Mouse (Mus musculus): Measurements from ENCODE around the gene Pcyt2. TPM values are rescaled to one million over a fixed set of nuclear protein-coding genes. Genes with fewer than 3 reads are reported as not detected.
A peak's percentile ranks its signal among the peaks of the same experiment; 100 is the strongest.
"Not testable (repeated sequence)": the region's sequence is repeated elsewhere in the genome, so short reads cannot be mapped to it uniquely, and the experiment has no call there.

The Pcyt2 gene
- polyA plus RNA-seq, 3 experiments from 2014 or later = 66.1 to 124 (median 113) TPM

- ATAC-seq = no peak
Measured at GRCm38 (mm10) chr11:120615167-120615566, 2.6 kb downstream of the Pcyt2 start.

GRCm38 (mm10) chr11:120613976-120614375 is 3.8 kb downstream of the Pcyt2 start:
- no peak for ATAC-seq

GRCm38 (mm10) chr11:120613481-120613972 is 4.2 kb downstream of the Pcyt2 start:
- no peak for ATAC-seq

GRCm38 (mm10) chr11:120612763-120613162 is 5.0 kb downstream of the Pcyt2 start:
- peak; percentile 57 for ATAC-seq

- no peak for ATAC-seq
Measured at GRCm38 (mm10) chr11:120610477-120611046, 7.2 kb downstream of the Pcyt2 start.

- no peak for ATAC-seq
Measured at GRCm38 (mm10) chr11:120609250-120609649, 8.5 kb downstream of the Pcyt2 start.

GRCm38 (mm10) chr11:120608241-120609034 is 9.3 kb downstream of the Pcyt2 start, which contains the start of gene Npb:
Npb (plus strand) TSS chr11:120608477.
- no peak for ATAC-seq

GRCm38 (mm10) chr11:120606764-120607163 is 11.0 kb downstream of the Pcyt2 start:
- ATAC-seq = no peak

- ATAC-seq = no peak
Measured at GRCm38 (mm10) chr11:120605667-120606066, 12.1 kb downstream of the Pcyt2 start.

GRCm38 (mm10) chr11:120603545-120603944 is 14.2 kb downstream of the Pcyt2 start:
- no peak for ATAC-seq

GRCm38 (mm10) chr11:120600716-120601115 is 17.0 kb downstream of the Pcyt2 start:
- ATAC-seq = peak; percentile 49

GRCm38 (mm10) chr11:120598990-120599549 is 18.7 kb downstream of the Pcyt2 start:
- no peak for ATAC-seq

- peak; percentile 88 for ATAC-seq
Measured at GRCm38 (mm10) chr11:120598283-120598989, 19.3 kb downstream of the Pcyt2 start, which contains the start of the genes Alyref and Anapc11. Alyref (minus strand) TSS chr11:120598365. Anapc11 (plus strand) TSS chr11:120598421.

- peak; percentile 19 for ATAC-seq
Measured at GRCm38 (mm10) chr11:120597240-120598235, 20.2 kb downstream of the Pcyt2 start.

- no peak for ATAC-seq
Measured at GRCm38 (mm10) chr11:120588531-120588930, 29.2 kb downstream of the Pcyt2 start.

- ATAC-seq = no peak
Measured at GRCm38 (mm10) chr11:120583937-120584336, 33.8 kb downstream of the Pcyt2 start.

GRCm38 (mm10) chr11:120582982-120583293 is 34.8 kb downstream of the Pcyt2 start:
- not testable (repeated sequence) for ATAC-seq

- no peak for ATAC-seq
Measured at GRCm38 (mm10) chr11:120582268-120582981, 35.3 kb downstream of the Pcyt2 start.

GRCm38 (mm10) chr11:120581490-120582267 is 36.1 kb downstream of the Pcyt2 start, which contains the start of gene Arhgdia:
Arhgdia (minus strand) TSS chr11:120581624.
- peak; percentile 70 for ATAC-seq

- ATAC-seq = no peak
Measured at GRCm38 (mm10) chr11:120580871-120581331, 36.8 kb downstream of the Pcyt2 start.

Measured in inflammation-experienced regulatory T-cells, adult 6 months (primary cell).